Mouse (Mus musculus) urinary bladder, adult 18-20 months (tissue): ENCODE results near the gene Amer1.

ENCODE experiments used
- DNase-seq, 2 experiments: peaks; one replicate each; pipeline ENCODE4 v3.0.0; 2022; ENCODE audit warnings: low spot score in 2 of 2, mixed read lengths in 2 of 2

Amer1 gene

GRCm38 (mm10) chrX:95444776-95445111, at the start of gene Amer1:
Gene Amer1, minus strand, starts transcription at chrX:95444872.
- peak; percentile 74 to 89 for DNase-seq

- DNase-seq = no peak
These were observed 12.5 kb upstream of the Amer1 start for GRCm38 (mm10) chrX:95457166-95457565.

- peak; percentile 15 to 23 for DNase-seq
These were observed 1.2 kb upstream of the Amer1 start for GRCm38 (mm10) chrX:95445866-95446265.

- DNase-seq = no peak
These were observed 469 bp upstream of the Amer1 start for GRCm38 (mm10) chrX:95445141-95445540.

- peak; percentile 11 to 24 for DNase-seq
These were observed 535 bp downstream of the Amer1 start for GRCm38 (mm10) chrX:95443898-95444775.

- no peak for DNase-seq
These were observed 1.3 kb downstream of the Amer1 start for GRCm38 (mm10) chrX:95443390-95443789.

- DNase-seq = no peak
These were observed 2.4 kb downstream of the Amer1 start for GRCm38 (mm10) chrX:95442261-95442660.

- DNase-seq = no peak
These were observed 3.4 kb downstream of the Amer1 start for GRCm38 (mm10) chrX:95441290-95441689.

GRCm38 (mm10) chrX:95438491-95438890, 6.2 kb downstream of the Amer1 start:
- no peak for DNase-seq

GRCm38 (mm10) chrX:95437236-95437635, 7.4 kb downstream of the Amer1 start:
- no peak for DNase-seq

- DNase-seq = no peak
These were observed 71.6 kb downstream of the Amer1 start for GRCm38 (mm10) chrX:95373101-95373500.
